Mouse (Mus musculus) lung, postnatal 36 days (tissue): ENCODE measurements at regions not wholly inside any gene's neighbourhood (a gene's known extent, or its start where the extent isn't known, plus 50 kb on each side); places are given as distances from the start of the nearest gene placed in this dataset.

Source experiments
- DNase-seq: peaks from one replicate; pipeline ENCODE4 v3.0.0; 2022; ENCODE audit warnings: mixed read lengths

GRCm38 (mm10) chr8:98572597-98573514 is 843.4 kb downstream of the Cdh8 start:
- no peak for DNase-seq

GRCm38 (mm10) chr8:98566661-98567060 is 849.6 kb downstream of the Cdh8 start:
- DNase-seq = peak; percentile 11

- no peak for DNase-seq
Observed at GRCm38 (mm10) chr8:98518459-98518858, 897.8 kb downstream of the Cdh8 start.

GRCm38 (mm10) chr8:98515246-98515645 is 901.0 kb downstream of the Cdh8 start:
- no peak for DNase-seq

GRCm38 (mm10) chr8:98496793-98497192 is 919.5 kb downstream of the Cdh8 start:
- no peak for DNase-seq

GRCm38 (mm10) chr8:98463375-98464030 is 952.8 kb downstream of the Cdh8 start:
- no peak for DNase-seq

GRCm38 (mm10) chr8:98455539-98455938 is 960.7 kb downstream of the Cdh8 start:
- DNase-seq = no peak
